Mouse (Mus musculus): Measurements from ENCODE around the gene H2-K1.
"Not testable (repeated sequence)": the region's sequence is repeated elsewhere in the genome, so short reads cannot be mapped to it uniquely, and the experiment has no call there.

The H2-K1 gene

DNA sequence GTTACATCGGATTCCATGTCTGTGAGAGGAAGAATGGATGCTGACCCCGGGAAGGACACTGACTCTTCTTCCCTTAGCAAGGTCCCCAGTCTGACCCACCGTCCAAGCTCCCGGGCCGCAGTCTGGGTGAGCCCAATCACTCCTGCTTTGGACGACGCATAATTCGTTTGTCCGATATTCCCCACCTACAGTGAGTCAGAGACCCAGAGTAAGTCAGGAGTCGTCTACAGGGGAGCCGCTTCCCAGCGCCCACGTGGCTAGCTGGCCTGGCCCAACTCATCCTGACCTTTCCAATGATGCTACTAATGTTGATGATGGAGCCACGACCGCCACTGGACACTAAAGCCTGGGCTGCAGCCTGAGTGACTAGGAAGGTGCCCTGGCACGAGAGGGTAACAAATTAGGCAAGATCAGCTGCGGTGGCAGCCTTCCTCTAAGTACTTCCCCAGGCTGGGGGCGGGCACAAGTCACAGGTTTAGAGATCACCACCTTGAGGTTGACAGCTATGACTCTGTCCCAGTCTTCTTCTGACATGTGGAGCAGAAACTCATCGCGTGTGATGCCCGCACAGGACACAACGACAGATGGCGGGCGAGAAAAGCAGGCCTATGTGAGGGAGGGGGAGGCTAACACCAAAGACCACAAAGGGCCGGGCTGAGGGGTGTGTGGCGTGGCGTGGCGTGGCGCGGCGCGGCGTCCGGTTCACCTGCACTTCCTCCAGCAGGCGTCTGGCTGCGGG lies 26.9 kb upstream of the H2-K1 start:
- no peak for DNase-seq (ENCODE audit: low read depth, low spot score)

DNA sequence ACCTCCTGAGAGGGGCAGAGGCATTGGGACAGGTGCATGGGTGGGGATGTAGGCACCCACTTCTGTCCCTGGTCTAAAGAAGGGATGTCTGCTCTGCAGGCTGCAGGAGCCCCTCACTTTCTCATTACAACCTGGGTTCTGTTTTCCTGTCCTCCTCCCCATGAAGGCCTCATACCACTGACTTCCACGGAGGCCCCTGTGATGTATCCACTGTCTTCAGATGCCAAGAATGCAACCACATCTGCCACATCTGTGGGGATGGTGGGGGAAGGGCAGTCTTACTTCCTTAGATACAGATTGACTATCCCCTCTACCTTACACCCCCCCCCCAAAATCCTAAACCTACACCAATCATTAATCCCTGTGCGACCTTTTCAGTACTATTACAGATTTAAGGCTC lies 26.1 kb upstream of the H2-K1 start:
- no peak for DNase-seq (ENCODE audit: low read depth, low spot score)

DNA sequence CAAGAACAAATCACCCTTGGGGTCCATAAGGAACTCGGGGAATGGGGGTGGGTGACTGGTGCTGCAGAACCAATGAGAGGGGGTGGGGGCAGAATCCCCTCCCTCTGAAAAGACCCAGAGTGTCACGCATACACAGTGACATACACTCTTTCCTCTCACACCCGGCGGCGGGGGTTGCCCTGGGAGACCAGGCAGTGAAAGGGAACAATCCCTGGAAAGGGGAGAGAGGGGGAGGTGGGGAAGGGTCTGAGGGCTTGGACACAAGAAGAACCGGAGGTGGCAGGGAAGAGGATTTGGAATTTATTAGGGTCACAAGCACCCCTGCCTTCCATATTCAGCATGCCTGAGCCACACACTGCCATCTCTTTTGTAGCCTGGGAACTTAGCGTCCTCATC lies 25.6 kb upstream of the H2-K1 start:
- no peak for DNase-seq (ENCODE audit: low read depth, low spot score)

DNA sequence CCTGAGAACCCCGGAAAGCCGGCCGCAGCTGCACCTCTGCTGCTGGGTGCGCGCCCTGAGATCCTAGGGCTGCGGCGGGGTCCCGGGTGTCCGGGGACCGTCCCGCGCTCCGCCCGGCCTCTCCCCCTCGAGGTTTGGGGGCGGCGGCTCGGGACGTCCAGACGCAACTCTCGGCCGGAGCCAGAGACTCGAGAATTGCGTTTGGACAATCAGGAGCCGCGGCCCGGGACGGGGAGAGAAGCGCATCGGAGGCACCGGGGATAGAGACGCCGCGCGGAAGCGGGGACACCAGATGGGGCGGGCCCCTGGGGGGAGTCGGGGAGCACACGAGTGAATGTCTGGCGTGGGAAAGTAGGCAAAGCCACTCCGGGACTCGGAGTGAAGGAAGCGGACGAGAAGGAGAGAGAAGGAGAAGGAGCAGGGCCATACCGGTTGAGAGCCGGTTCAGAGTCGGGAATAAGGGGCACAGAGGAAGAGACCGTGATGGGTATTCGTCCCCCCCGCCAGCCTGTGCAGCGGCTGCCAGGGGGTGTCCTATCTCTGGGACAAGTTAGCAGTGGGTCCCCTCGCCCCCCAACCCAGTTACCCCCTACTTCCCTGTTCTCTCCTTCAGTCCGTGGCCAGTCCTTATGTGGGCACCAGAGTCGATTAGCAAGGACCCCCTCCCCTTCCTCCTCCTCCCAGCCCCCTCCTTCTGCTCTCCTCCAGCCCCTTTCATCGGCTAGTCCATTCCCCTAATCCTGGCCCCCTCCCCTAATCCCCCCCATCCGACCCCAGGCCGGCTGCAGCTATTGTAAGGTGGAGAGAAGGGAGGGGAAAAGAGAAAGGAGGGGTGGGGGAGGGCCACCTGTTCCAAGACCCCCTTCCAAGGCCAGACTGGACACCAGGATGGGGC lies 25.0 kb upstream of the H2-K1 start:
- no peak for DNase-seq (ENCODE audit: low read depth, low spot score)

DNA sequence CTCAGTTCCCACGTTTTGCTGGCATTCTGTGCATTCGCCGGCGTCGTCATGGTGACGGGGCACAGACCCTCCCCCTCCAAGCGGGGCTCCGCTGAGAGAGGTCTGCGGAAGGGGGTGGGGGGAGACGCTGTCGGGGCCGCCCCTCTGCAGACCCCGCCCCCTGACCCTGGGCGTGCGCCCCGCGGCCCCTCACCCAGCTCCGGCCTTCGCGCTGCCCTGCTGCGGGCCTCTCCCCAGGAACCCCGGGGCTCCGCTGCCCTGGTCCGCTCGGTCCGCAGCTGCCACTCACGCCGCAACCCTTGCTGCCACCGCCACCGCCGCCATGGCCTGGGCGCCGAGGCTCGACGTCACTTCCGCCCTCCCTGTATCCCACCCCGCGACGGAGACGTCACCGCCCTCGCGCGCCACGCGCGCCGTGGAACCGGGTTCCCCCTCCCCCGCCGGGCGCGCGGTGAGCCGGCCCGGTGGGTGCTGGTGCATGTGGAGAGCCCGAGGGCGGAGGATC lies 24.2 kb upstream of the H2-K1 start, which contains the start of gene Ring1:
Ring1 (minus strand) TSS at position 364 of the 505 bp plus-strand sequence.
- DNase-seq (ENCODE audit: low read depth, low spot score) = no peak

DNA sequence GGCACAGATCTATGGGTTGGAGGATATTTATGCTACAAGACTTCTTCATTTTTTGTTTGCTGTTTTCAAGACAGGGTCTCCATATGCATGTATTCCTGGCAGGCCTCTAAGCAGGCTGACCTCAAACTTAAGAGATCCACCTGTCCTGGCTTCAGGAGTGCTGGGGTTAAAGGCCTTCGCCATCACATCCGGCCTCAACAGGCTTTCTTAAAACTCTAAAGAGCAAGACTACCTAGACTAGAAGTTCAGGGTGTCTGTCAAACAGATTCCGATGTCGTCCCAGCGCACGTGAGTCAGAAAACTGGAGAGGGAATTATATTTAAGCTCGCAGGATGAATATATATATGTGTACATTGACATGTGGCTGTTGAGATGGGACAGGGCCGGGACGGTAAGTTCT lies 23.5 kb upstream of the H2-K1 start:
- no peak for DNase-seq (ENCODE audit: low read depth, low spot score)

DNA sequence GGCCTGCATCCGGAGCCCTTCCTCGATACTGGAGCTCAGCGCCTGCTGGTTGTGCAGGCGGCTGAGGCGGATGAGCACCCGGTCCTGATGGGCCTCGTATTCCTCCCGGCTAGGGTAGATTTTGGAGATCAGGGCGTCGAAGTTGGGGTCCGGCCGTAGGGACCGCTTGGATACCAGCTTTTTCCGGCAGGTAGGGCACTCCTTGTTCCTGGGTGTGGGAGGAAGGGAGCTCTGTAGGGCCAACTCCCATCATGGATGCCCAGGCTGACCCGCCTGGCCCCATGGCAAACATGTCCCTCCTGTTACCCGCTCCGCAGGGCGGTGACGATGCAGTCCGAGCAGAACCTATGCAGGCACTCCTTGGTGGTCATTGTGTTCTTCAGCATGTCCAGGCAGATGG lies 22.8 kb upstream of the H2-K1 start:
- DNase-seq (ENCODE audit: low read depth, low spot score) = no peak

DNA sequence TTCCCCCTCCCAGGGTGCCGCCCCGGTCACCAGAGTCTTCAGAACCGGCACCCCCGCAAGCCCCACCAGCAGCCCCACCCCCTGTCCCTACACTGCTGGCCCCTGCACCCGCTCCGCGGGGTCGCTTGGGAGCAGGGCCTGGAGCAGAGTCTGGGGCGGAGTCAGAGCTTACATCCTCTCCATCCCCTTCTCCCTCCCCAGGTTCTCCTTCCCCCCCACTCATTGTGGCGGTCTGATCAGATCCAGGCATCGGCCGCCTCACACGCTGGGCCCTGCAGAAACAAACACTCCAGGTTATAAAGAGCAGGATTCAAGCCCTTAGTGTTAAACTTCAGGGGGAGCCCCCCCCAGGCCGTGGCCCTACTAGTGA lies 22.3 kb upstream of the H2-K1 start:
- DNase-seq (ENCODE audit: low read depth, low spot score) = no peak

DNA sequence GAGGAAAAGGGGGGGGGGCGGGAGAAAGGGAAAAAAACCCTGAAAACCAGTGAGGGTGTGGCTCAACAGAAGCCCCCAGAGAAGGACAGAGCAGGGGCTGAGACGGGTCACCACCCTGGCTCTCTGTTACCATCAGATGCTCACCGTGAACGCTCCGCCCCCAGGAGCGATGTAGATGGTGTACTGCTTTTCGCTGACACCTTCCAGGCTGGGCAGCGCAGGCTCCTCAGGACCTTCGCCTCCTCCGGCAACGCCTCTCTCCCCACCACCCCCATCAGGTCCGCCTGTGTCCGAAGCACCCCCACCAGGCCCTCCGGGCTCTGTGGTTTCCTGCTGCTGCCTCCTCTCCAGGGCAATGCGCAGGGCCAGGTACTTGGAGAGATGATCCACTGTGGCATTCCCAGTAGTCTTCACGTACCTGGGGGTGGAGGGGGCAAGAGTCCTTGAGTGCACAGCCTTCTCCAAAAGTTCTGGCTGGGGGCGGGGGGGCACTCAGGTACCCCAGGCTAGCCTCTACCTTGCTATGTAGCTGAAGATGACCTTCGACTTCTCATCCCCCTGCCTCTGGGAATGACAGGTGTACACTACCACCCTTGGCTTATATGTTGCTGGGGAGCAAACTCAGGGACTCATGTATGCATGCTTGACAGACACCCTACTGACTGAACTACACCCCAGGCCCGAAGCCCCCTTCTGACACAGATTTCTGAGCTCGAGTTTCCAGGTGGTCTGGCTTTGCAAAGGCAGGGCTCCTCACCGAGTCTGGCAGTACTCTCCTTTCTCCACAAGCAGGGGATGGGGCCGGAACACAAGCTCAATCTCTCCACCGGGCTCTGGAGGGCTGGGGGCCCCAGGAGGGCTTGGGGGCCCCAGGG lies 21.6 kb upstream of the H2-K1 start:
- no peak for DNase-seq (ENCODE audit: low read depth, low spot score)

DNA sequence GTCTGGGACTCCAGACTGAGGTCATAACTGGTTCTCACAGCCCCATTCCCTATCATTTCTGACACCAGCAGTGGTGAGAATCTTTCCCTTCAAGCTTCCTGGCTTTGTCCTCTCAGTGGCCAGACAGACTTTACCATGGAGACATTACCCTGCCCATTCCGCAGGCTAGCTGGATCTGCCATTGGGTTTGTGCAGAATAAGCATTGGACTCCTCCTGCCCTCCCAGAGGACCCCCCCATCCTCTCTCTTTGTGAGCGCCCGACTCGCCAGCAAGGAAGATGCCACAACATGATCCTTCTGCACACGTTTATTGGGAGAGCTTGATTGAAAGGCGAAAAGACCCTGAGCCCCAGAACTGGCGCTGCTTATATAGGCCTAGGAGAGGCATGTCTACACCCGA lies 13.3 kb upstream of the H2-K1 start:
- no peak for DNase-seq (ENCODE audit: low read depth, low spot score)

DNA sequence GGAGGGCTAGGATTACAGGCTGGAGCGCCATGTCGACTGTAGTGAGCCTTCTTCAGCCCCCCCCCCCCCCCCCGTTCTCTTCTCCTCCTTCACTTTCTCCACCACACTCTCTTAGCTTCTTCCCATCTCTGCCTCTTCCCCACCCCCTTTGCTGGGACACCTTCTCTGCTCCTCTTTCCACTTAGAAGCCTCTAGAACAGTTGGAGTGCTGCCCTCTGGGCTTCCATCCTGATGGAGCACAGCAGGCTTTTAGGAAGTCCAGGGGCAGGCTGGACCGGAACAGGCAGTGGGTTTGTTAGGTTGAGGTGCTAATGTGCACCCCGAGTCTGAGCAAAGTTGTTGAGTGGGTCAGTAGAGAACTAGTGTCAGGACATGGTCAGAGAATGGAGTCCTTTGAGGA lies 10.0 kb upstream of the H2-K1 start:
- DNase-seq (ENCODE audit: low read depth, low spot score) = no peak

DNA sequence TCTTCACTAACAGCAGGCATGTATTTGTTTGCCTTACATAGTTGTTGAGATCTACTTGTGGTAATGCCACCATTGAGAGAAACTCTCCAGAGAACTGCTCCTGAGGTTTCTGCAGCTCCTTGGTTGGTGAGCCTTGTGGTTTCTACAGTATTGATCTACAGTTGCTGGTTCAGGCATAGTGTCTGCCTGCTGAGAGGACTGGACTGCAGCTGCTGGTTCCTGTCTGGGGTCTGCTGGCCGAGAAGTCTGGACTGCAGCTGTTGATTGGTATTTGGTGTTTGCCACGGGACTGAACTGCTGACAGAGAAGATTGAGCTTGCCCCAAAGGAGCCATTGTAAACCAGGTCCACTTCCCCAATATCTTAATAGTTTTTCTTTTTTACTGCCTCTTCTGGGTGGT lies 6.4 kb upstream of the H2-K1 start:
- no peak for DNase-seq (ENCODE audit: low read depth, low spot score)

DNA sequence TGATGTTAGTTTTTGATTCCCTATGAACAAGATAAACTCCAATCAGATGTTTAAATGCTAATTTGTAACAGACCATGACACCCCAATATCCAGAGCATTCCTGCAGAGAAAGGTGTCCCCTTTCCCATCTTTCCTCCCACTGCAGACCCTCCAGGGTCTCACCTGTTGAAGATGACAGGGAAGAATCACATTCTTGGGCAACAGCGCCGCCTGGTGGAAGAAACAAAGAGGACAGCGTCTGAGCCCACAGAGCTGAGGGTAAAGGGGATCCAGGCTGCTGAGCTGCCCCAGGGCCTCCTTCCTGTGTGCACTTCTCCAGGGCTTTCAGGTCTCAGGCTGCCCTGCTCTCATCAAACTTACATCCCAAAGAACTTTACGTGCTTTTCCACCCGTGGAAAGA lies 3.3 kb upstream of the H2-K1 start:
- DNase-seq (ENCODE audit: low read depth, low spot score) = no peak

DNA sequence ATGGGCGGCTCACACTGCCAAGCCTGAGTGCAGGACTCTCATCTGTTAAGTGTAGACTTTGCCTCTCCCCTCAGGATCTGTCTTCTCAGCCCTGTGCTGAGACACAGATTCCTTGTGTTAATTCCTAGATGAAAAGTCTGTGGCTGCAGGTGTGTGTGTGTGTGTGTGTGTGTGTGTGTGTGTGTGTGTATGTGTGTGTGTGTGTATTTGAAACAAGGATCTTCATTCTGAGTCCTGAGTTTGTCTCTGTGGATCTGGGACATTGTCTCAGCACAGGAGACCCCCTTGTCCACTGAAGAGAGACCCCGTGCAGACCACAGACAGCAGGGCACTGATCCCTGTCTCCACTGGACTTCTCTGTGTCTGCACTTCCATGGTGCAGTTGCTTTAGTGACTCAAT lies 649 bp upstream of the H2-K1 start:
- not testable (repeated sequence) for DNase-seq (ENCODE audit: low read depth, low spot score)

DNA sequence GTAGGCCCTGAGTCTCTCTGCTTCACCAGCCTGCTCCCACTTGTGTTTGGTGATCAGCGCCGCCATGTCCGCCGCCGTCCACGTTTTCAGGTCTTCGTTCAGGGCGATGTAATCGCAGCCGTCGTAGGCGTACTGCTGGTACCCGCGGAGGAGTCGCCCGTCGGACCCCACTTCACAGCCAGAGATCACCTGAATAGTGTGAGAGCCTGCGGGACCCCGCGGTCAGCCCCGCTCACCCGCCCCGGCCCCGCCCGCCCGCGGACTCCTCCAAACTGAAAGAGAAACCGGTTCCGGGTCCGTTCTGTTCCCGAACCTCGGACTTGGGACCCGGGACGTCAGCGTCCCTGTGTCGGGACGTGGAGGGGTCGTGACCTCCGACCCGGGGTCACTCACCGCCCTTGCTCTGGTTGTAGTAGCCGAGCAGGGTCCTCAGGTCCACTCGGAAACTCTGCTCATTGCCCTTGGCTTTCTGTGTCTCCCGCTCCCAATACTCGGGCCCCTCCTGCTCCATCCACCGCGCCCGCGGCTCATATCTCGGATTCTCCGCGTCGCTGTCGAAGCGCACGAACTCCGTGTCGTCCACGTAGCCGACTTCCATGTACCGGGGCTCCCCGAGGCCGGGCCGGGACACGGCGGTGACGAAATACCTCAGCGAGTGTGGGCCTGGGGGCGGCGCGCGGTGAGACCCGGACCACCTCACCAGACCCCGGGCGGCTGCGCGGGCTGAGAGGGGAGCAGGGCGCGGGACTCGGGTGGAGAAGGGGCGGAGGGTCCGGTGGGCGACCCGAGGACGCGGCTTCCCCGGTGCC lies 602 bp downstream of the H2-K1 start:
- no peak for DNase-seq (ENCODE audit: low read depth, low spot score)

DNA sequence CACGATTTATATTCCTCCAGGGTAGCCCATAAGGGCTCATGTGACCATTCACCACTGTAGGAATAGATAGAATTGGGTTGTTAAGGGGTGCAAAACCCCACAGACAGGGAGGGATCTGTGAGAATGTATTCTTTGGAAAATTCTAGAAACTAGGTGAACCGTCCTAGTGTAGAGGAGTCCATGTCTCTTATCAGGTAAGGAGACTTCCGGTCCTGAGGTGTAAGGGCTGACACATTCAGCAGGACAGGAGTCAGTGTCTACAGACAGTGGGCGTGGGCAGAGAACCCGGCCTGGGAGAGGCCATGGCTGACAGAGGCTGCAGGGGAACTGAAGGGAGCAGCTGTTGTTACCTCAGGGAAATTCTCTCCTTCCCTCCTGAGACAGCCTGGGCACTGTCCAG lies 1.4 kb downstream of the H2-K1 start:
- DNase-seq (ENCODE audit: low read depth, low spot score) = not testable (repeated sequence)

DNA sequence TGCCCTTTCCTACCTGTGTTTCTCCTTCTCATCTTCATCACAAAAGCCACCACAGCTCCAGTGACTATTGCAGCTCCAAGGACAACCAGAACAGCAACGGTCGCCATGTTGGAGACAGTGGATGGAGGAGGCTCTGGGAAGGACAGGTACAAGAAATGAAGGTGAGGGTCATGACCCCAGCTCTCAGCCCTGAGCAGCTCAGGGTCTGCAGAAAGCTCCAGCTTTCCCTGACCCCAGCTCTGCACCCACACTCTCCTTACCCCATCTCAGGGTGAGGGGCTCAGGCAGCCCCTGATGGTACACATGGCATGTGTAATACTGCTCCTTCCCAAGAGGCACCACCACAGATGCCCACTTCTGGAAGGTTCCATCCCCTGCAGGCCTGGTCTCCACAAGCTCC lies 3.1 kb downstream of the H2-K1 start:
- DNase-seq (ENCODE audit: low read depth, low spot score) = not testable (repeated sequence)

DNA sequence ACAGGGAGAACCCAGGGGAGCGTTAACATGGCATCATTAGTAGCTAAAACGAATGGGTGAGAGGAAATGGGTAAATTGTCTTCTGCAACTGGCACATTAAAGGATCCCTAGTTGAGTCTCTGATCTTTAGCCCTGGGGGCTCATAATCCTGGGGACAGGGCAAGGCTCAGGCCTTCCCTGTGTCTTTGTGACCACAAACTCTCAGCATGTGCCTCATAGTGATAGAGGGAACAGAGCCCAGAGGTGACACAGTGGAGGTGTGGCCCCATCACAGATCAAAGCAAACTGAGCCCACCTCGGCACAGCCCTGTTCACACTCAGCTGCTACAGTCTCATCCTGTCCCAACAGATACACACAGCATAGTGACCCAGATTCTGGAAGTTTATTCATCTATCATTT lies 4.5 kb downstream of the H2-K1 start:
- DNase-seq (ENCODE audit: low read depth, low spot score) = no peak

DNA sequence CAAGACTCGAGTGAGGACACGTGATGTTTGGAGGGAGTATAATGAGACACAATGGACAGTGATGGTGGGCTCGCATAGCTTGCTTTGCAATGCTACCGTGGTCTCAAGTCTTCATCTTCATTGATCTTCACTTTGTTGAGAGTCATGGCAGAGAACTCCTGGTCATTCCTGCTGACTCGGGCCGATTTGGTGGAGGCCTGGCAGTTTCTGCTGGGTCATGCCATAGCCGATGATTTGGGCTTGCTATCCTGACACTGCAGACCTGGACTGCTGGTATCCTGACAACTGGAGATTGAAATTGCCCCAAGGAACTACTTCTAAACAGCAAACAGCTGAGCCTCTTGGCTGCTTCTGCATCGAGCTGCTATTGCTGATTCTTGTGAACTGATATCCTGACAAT lies 5.2 kb downstream of the H2-K1 start:
- DNase-seq (ENCODE audit: low read depth, low spot score) = no peak

DNA sequence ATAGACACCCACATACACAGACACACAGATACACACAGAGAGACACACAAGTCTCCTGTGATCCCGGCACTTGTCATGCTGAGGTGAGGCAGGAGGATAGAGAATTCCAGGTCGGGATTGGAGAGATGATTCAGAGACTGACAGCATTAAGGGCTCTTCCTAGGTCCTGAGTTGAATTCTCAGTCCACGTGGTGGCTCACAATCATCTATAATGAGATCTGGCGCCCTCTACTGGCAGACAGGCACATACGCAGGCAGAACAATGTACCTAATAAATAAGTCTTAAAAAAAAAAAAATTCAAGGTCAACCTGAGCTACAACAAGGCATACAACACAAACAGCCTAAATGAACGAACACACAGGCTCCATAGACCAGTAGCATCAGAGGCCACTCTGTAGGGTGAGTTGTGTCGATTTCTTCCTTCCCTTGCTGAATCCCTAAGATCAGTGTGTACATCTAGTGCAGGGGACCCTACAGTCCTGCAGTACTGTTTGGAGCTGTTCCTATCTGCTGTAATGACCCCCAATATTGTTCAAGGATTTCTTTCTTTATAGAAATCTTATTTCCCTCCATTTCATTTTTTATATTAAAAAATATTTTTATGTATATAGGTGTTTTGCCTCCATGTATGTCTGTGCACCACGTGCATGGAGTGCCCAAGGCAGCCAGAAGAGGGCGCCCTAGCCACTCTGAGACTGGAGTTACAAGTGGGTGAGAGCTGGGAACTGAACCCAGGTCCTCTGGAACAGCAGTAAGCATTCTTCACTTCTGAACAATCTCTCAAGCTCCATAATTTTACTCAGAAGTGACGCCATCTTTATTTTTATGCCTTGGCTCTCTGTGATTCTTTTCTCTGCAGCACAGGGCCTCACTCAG lies 8.1 kb downstream of the H2-K1 start:
- no peak for DNase-seq (ENCODE audit: low read depth, low spot score)

Data from WW6 (cell line).